Mouse (Mus musculus) liver, embryonic 16.5 days (tissue): ENCODE data around the gene Parp1. TPM values are rescaled to one million over a fixed set of nuclear protein-coding genes. Genes with fewer than 3 reads are reported as not detected.

Source experiments
- ATAC-seq: fragments of 200-750 bp; cut with Nextera tagmentation; 2 replicates; pipeline ENCODE4 v1.8.0; 2017; ENCODE audit warnings: low read depth, mild to moderate bottlenecking, moderate number of reproducible peaks, moderate library complexity
- H3K27ac ChIP-seq: fragments of 300-500 bp; sonication (generic); 2 replicates; pipeline ENCODE4 v1.5.1; 2014; ENCODE audit warnings: mild to moderate bottlenecking, low read length
- H3K27me3 ChIP-seq: fragments of 300-500 bp; sonication (generic); 2 replicates; pipeline ENCODE4 v1.6.1; 2014; ENCODE audit warnings: low read depth, low read length, mixed read lengths; ENCODE audit not compliant: control insufficient read depth, insufficient read depth
- H3K36me3 ChIP-seq: fragments of 300-500 bp; sonication (generic); 2 replicates; pipeline ENCODE4 v1.6.1; 2014; ENCODE audit warnings: mild to moderate bottlenecking; ENCODE audit not compliant: control insufficient read depth, insufficient read depth
- H3K4me1 ChIP-seq: fragments of 300-500 bp; sonication (generic); 2 replicates; pipeline ENCODE4 v1.6.1; 2014; ENCODE audit warnings: low read depth, low read length, mixed read lengths; ENCODE audit not compliant: control insufficient read depth
- H3K4me2 ChIP-seq: fragments of 300-500 bp; sonication (generic); 2 replicates; pipeline ENCODE4 v1.6.1; 2014; ENCODE audit warnings: low read depth, low read length, mixed read lengths
- H3K4me3 ChIP-seq: fragments of 300-500 bp; sonication (generic); 2 replicates; pipeline ENCODE4 v1.5.1; 2014; ENCODE audit warnings: low read depth, mild to moderate bottlenecking, low read length
- H3K9ac ChIP-seq: fragments of 300-500 bp; sonication (generic); 2 replicates; pipeline ENCODE4 v1.6.1; 2014; ENCODE audit warnings: low read depth, low read length
- H3K9me3 ChIP-seq: fragments of 300-500 bp; sonication (generic); replicated peaks from 2 replicates; pipeline ENCODE4 v1.6.1; 2016; ENCODE audit warnings: low read length; ENCODE audit not compliant: control insufficient read depth
- WGBS: fragments of 180-500 bp; shearing (Covaris S2); extraction: QIAGEN DNeasy Blood & Tissue Kit; methylation state at CpG from one replicate; pipeline ENCODE4 v1.1.7; 2014; ENCODE audit not compliant: insufficient replicate concordance; 5-methylcytosine and 5-hydroxymethylcytosine counted together
- polyA plus RNA-seq: library from polyadenylated mRNA; unstranded; fragments of >200 nt; fragmentation: Nextera tagmentation; extraction: Ambion mirVana; gene quantifications from 2 replicates; pipeline ENCODE4 v1.2.1, GENCODE M21; 2015

The Parp1 gene
- polyA plus RNA-seq, 1 experiment from 2014 or later, result 52.0 TPM

- 25% methylated on average over 5 of the region's 5 CpGs for WGBS
- Histone ChIP-seq H3K9ac (no peak overlapping the region), H3K4me2 (no peak overlapping the region), H3K36me3 (no peaks in the 10 kb centered on the region), H3K4me1 (no peaks in the 10 kb centered on the region), H3K9me3 (no peaks in the 10 kb centered on the region), H3K4me3 (no peak overlapping the region), H3K27me3 (peaks cover 17% of the 10 kb centered on the region), H3K27ac (no peak overlapping the region)
- ATAC-seq, result no peak
Measured at GRCm38 (mm10) chr1:180550770-180551169, 18.0 kb upstream of the Parp1 start.

- H3K4me2 ChIP-seq, result no peak overlapping the region
- H3K27ac ChIP-seq, result no peak overlapping the region
- 39% methylated on average over 5 of the region's 5 CpGs for WGBS
- H3K9me3 ChIP-seq, result no peaks in the 10 kb centered on the region
- no peak overlapping the region for H3K4me3 ChIP-seq
- no peaks in the 10 kb centered on the region for H3K27me3 ChIP-seq
- ATAC-seq, result no peak
- H3K9ac ChIP-seq, result no peak overlapping the region
- no peaks in the 10 kb centered on the region for H3K4me1 ChIP-seq
- H3K36me3 ChIP-seq, result no peaks in the 10 kb centered on the region
Measured at GRCm38 (mm10) chr1:180556899-180557298, 11.8 kb upstream of the Parp1 start.

GRCm38 (mm10) chr1:180559454-180559853 lies 9.3 kb upstream of the Parp1 start:
- ATAC-seq, result no peak
- no peak overlapping the region for H3K4me2 ChIP-seq
- no peaks in the 10 kb centered on the region for H3K4me1 ChIP-seq
- 71% methylated on average over 8 of the region's 8 CpGs for WGBS
- no peak overlapping the region for H3K27ac ChIP-seq
- no peaks in the 10 kb centered on the region for H3K9me3 ChIP-seq
- no peaks in the 10 kb centered on the region for H3K27me3 ChIP-seq
- no peak overlapping the region for H3K9ac ChIP-seq
- no peaks in the 10 kb centered on the region for H3K36me3 ChIP-seq
- H3K4me3 ChIP-seq, result no peak overlapping the region

- Histone ChIP-seq H3K9me3 (no peaks in the 10 kb centered on the region), H3K4me1 (no peaks in the 10 kb centered on the region), H3K27me3 (no peaks in the 10 kb centered on the region), H3K4me2 (no peak overlapping the region), H3K27ac (no peak overlapping the region), H3K4me3 (no peak overlapping the region), H3K36me3 (no peaks in the 10 kb centered on the region), H3K9ac (no peak overlapping the region)
- no peak for ATAC-seq
- WGBS, result 25% methylated on average over 3 of the region's 3 CpGs
Measured at GRCm38 (mm10) chr1:180561187-180561586, 7.5 kb upstream of the Parp1 start.

- no peak for ATAC-seq
- no peaks in the 10 kb centered on the region for H3K27me3 ChIP-seq
- H3K4me1 ChIP-seq, result peaks cover 13% of the 10 kb centered on the region
- no peaks in the 10 kb centered on the region for H3K36me3 ChIP-seq
- H3K4me2 ChIP-seq, result no peak overlapping the region
- H3K4me3 ChIP-seq, result no peak overlapping the region
- 79% methylated on average over 5 of the region's 5 CpGs for WGBS
- no peak overlapping the region for H3K9ac ChIP-seq
- H3K9me3 ChIP-seq, result no peaks in the 10 kb centered on the region
- no peak overlapping the region for H3K27ac ChIP-seq
Measured at GRCm38 (mm10) chr1:180564885-180565284, 3.8 kb upstream of the Parp1 start.

GRCm38 (mm10) chr1:180567761-180568160 lies 963 bp upstream of the Parp1 start:
- Histone ChIP-seq H3K9me3 (no peaks in the 10 kb centered on the region), H3K4me1 (peaks cover 33% of the 10 kb centered on the region), H3K27me3 (no peaks in the 10 kb centered on the region), H3K4me2 (no peak overlapping the region), H3K4me3 (no peak overlapping the region), H3K9ac (no peak overlapping the region), H3K36me3 (no peaks in the 10 kb centered on the region), H3K27ac (no peak overlapping the region)
- WGBS, result 71% methylated on average over 4 of the region's 4 CpGs
- ATAC-seq, result no peak

- Histone ChIP-seq H3K4me2 (peak overlapping the region; percentile 95), H3K4me3 (peak overlapping the region; percentile 74), H3K27ac (no peak overlapping the region), H3K9me3 (no peaks in the 10 kb centered on the region), H3K27me3 (no peaks in the 10 kb centered on the region), H3K4me1 (peaks cover 33% of the 10 kb centered on the region), H3K36me3 (no peaks in the 10 kb centered on the region), H3K9ac (peak overlapping the region; percentile 17; the same call in 1 of the 2 replicates)
- WGBS, result 40% methylated on average over 7 of the region's 7 CpGs
- ATAC-seq, result no peak
Measured at GRCm38 (mm10) chr1:180568248-180568647, 476 bp upstream of the Parp1 start.

- under 1% methylated on average over 17 of the region's 17 CpGs for WGBS
Measured at GRCm38 (mm10) chr1:180569453-180569852, 729 bp downstream of the Parp1 start.

GRCm38 (mm10) chr1:180570181-180570580 lies 1.5 kb downstream of the Parp1 start:
- H3K27ac ChIP-seq, result peak overlapping the region; percentile 56; the same call in 1 of the 2 replicates
- H3K9me3 ChIP-seq, result no peaks in the 10 kb centered on the region
- H3K27me3 ChIP-seq, result no peaks in the 10 kb centered on the region
- H3K4me2 ChIP-seq, result peak overlapping the region; percentile 95
- peaks cover 33% of the 10 kb centered on the region for H3K4me1 ChIP-seq
- H3K9ac ChIP-seq, result peak overlapping the region; percentile 75
- no peaks in the 10 kb centered on the region for H3K36me3 ChIP-seq
- ATAC-seq, result peak; percentile 67
- WGBS, result 2% methylated on average over 5 of the region's 5 CpGs
- H3K4me3 ChIP-seq, result peak overlapping the region; percentile 74

More at GRCm38 (mm10) chr1:180569453-180569852, 729 bp downstream of the Parp1 start:
- H3K9ac ChIP-seq, result peak overlapping the region; percentile 75
- H3K9me3 ChIP-seq, result no peaks in the 10 kb centered on the region
- no peaks in the 10 kb centered on the region for H3K27me3 ChIP-seq
- no peaks in the 10 kb centered on the region for H3K36me3 ChIP-seq
- peak overlapping the region; percentile 95 for H3K4me2 ChIP-seq
- peak overlapping the region; percentile 74 for H3K4me3 ChIP-seq
- peaks cover 33% of the 10 kb centered on the region for H3K4me1 ChIP-seq
- ATAC-seq, result no peak
- peak overlapping the region; percentile 71 for H3K27ac ChIP-seq
